Mouse (Mus musculus) liver, postnatal 0 days (tissue): ENCODE results near the gene Dact3. TPM values are rescaled to one million over a fixed set of nuclear protein-coding genes. Genes with fewer than 3 reads are reported as not detected.
A peak's percentile ranks its signal among the peaks of the same experiment; 100 is the strongest.

ENCODE experiments used
- ATAC-seq: fragments of 200-750 bp; cut with Nextera tagmentation; 2 replicates; pipeline ENCODE4 v1.8.0; 2017; ENCODE audit warnings: mild to moderate bottlenecking, moderate library complexity
- DNase-seq: peaks from one replicate; pipeline ENCODE4 v3.0.0-alpha.2; 2016
- H3K27ac ChIP-seq: fragments of 300-500 bp; sonication (generic); 2 replicates; pipeline ENCODE4 v1.5.1; 2014; ENCODE audit warnings: antibody characterized with exemption, moderate library complexity, mild to moderate bottlenecking, low read depth
- H3K27me3 ChIP-seq: fragments of 300-500 bp; sonication (generic); 2 replicates; pipeline ENCODE4 v1.6.1; 2014; ENCODE audit warnings: low read length, control low read depth, mixed read lengths; ENCODE audit not compliant: insufficient read depth
- H3K36me3 ChIP-seq: fragments of 300-500 bp; sonication (generic); replicated peaks from 2 replicates; pipeline ENCODE4 v1.6.1; 2014; ENCODE audit warnings: mild to moderate bottlenecking, control low read depth, low read length, moderate library complexity, mixed read lengths; ENCODE audit not compliant: insufficient read depth
- H3K4me1 ChIP-seq: fragments of 300-500 bp; sonication (generic); 2 replicates; pipeline ENCODE4 v1.6.1; 2014; ENCODE audit warnings: antibody characterized with exemption, mild to moderate bottlenecking, control low read depth; ENCODE audit not compliant: insufficient read depth
- H3K4me2 ChIP-seq: fragments of 300-500 bp; sonication (generic); 2 replicates; pipeline ENCODE4 v1.6.1; 2014; ENCODE audit warnings: low read depth, mild to moderate bottlenecking, low read length, moderate library complexity, mixed read lengths
- H3K4me3 ChIP-seq: fragments of 300-500 bp; sonication (generic); 2 replicates; pipeline ENCODE4 v1.5.1; 2014; ENCODE audit warnings: low read depth, low read length
- H3K9ac ChIP-seq: fragments of 300-500 bp; sonication (generic); replicated peaks from 2 replicates; pipeline ENCODE4 v1.6.1; 2014; ENCODE audit warnings: mild to moderate bottlenecking, moderate library complexity
- H3K9me3 ChIP-seq: fragments of 300-500 bp; sonication (generic); 2 replicates; pipeline ENCODE4 v1.6.1; 2016; ENCODE audit warnings: mild to moderate bottlenecking, control low read depth, low read length, mixed read lengths
- CTCF ChIP-seq: sonication (generic); IDR thresholded peaks from 2 replicates; pipeline ENCODE4 v1.5.1; 2016; ENCODE audit warnings: antibody characterized with exemption, low read depth
- EP300 ChIP-seq: IDR thresholded peaks from 2 replicates; pipeline ENCODE4 v1.6.1; 2016; ENCODE audit warnings: antibody characterized with exemption, low read depth, mild to moderate bottlenecking
- WGBS: fragments of 180-500 bp; shearing (Covaris S2); extraction: QIAGEN DNeasy Blood & Tissue Kit; methylation state at CpG from one replicate; pipeline ENCODE4 v1.1.7; 2014; ENCODE audit not compliant: insufficient replicate concordance; 5-methylcytosine and 5-hydroxymethylcytosine counted together
- polyA plus RNA-seq: library from polyadenylated mRNA; unstranded; fragments of >200 nt; fragmentation: Nextera tagmentation; extraction: Ambion mirVana; gene quantifications from 2 replicates; pipeline ENCODE4 v1.2.1, GENCODE M21; 2015

The Dact3 gene
- polyA plus RNA-seq, 1 experiment from 2014 or later, result 0.09 TPM

- H3K27me3 ChIP-seq, result no peaks in the 10 kb centered on the region
- peaks cover 34% of the 10 kb centered on the region for H3K4me1 ChIP-seq
- H3K9me3 ChIP-seq, result no peaks in the 10 kb centered on the region
- peak overlapping the region; percentile 94 for H3K4me3 ChIP-seq
- H3K4me2 ChIP-seq, result peak overlapping the region; percentile 99
- 29% methylated on average over 10 of the region's 10 CpGs for WGBS
- TF ChIP-seq EP300 (no peak), CTCF (no peak)
- H3K9ac ChIP-seq, result peak overlapping the region; percentile 94
- peaks cover 31% of the 10 kb centered on the region for H3K36me3 ChIP-seq
- DNase-seq, result peak; percentile 56
- no peak for ATAC-seq
- H3K27ac ChIP-seq, result peak overlapping the region; percentile 92; the same call in 1 of the 2 replicates
Observed at GRCm38 (mm10) chr7:16922360-16922973, 47.4 kb downstream of the Dact3 start.

GRCm38 (mm10) chr7:16923283-16924036 lies 48.3 kb downstream of the Dact3 start:
- WGBS, result 0% methylated on average over 42 of the region's 57 CpGs

GRCm38 (mm10) chr7:16924037-16924834 lies 49.1 kb downstream of the Dact3 start, which contains the start of gene Calm3:
Gene Calm3, minus strand, starts transcription at chr7:16924114.
- peak; percentile 99 for DNase-seq
- TF ChIP-seq CTCF (peak; percentile 30; the same call in 1 of the 2 replicates), EP300 (peak; percentile 84; the same call in 1 of the 2 replicates)
- no peaks in the 10 kb centered on the region for H3K27me3 ChIP-seq
- peak within 1 kb of the TSS; percentile 99 for H3K4me2 ChIP-seq
- peak within 1 kb of the TSS; percentile 92 for H3K27ac ChIP-seq
- peak within 1 kb of the TSS; percentile 94 for H3K9ac ChIP-seq
- H3K36me3 ChIP-seq, result peaks cover 14% of the 10 kb centered on the region
- peaks cover 32% of the 10 kb centered on the region for H3K4me1 ChIP-seq
- 2% methylated on average over 64 of the region's 64 CpGs for WGBS
- no peaks in the 10 kb centered on the region for H3K9me3 ChIP-seq
- peak; percentile 92 for ATAC-seq
- peak within 1 kb of the TSS; percentile 94 for H3K4me3 ChIP-seq

More at GRCm38 (mm10) chr7:16923283-16924036, 48.3 kb downstream of the Dact3 start:
- TF ChIP-seq EP300 (no peak), CTCF (no peak)
- Histone ChIP-seq H3K27ac (peak overlapping the region; percentile 92), H3K4me1 (peaks cover 34% of the 10 kb centered on the region), H3K27me3 (no peaks in the 10 kb centered on the region), H3K4me3 (peak overlapping the region; percentile 94), H3K4me2 (peak overlapping the region; percentile 99), H3K9ac (peak overlapping the region; percentile 94), H3K9me3 (no peaks in the 10 kb centered on the region), H3K36me3 (peaks cover 21% of the 10 kb centered on the region)
- ATAC-seq (no peak), DNase-seq (no peak)

GRCm38 (mm10) chr7:16928341-16928740 lies 53.2 kb downstream of the Dact3 start:
- Histone ChIP-seq H3K9ac (no peak overlapping the region), H3K36me3 (no peaks in the 10 kb centered on the region), H3K27me3 (no peaks in the 10 kb centered on the region), H3K4me2 (no peak overlapping the region), H3K4me1 (peaks cover 3% of the 10 kb centered on the region; the same call in 1 of the 2 replicates), H3K9me3 (no peaks in the 10 kb centered on the region), H3K4me3 (no peak overlapping the region), H3K27ac (no peak overlapping the region)
- no peak for TF ChIP-seq CTCF
- DNase-seq, result no peak
- ATAC-seq, result no peak
- WGBS, result 29% methylated on average over 2 of the region's 2 CpGs

GRCm38 (mm10) chr7:16930850-16931249 lies 55.7 kb downstream of the Dact3 start:
- Histone ChIP-seq H3K9ac (no peak overlapping the region), H3K36me3 (no peaks in the 10 kb centered on the region), H3K4me3 (no peak overlapping the region), H3K4me1 (no peaks in the 10 kb centered on the region), H3K27ac (no peak overlapping the region), H3K4me2 (no peak overlapping the region), H3K9me3 (no peaks in the 10 kb centered on the region), H3K27me3 (no peaks in the 10 kb centered on the region)
- DNase-seq (peak; percentile 71), ATAC-seq (peak; percentile 31; the same call in 1 of the 2 replicates)
- WGBS, result 4% methylated on average over 1 of the region's 1 CpGs
- TF ChIP-seq CTCF, result peak; percentile 84
- no peak for TF ChIP-seq EP300
